Mouse (Mus musculus): ENCODE measurements around the gene Lama5. TPM values are rescaled to one million over a fixed set of nuclear protein-coding genes. Genes with fewer than 3 reads are reported as not detected.

Gene Lama5
- polyA plus RNA-seq, 1 experiment from 2014 or later: 57.4 TPM

GRCm38 (mm10) chr2:180236930-180237329 is 11.3 kb upstream of the Lama5 start:
- Histone ChIP-seq H3K27me3 (ENCODE audit: insufficient read depth, low read length) (no peaks in the 10 kb centered on the region), H3K4me2 (replicated peaks; ENCODE audit: low read depth, low read length) (no peak overlapping the region), H3K9me3 (ENCODE audit: low read length) (peaks cover 6% of the 10 kb centered on the region; the same call in 1 of the 2 replicates), H3K4me1 (ENCODE audit: insufficient read depth, low read length) (peaks cover 21% of the 10 kb centered on the region), H3K4me3 (ENCODE audit: low read length) (no peak overlapping the region), H3K27ac (ENCODE audit: low read length) (no peak overlapping the region), H3K9ac (replicated peaks; ENCODE audit: low read length) (no peak overlapping the region), H3K36me3 (ENCODE audit: insufficient read depth, low read length) (no peaks in the 10 kb centered on the region)
- WGBS: 54% methylated on average over 3 of the region's 3 CpGs
- ATAC-seq (ENCODE audit: low FRiP score, low TSS enrichment): no peak

GRCm38 (mm10) chr2:180236500-180236899 is 10.8 kb upstream of the Lama5 start:
- WGBS: 41% methylated on average over 3 of the region's 3 CpGs
- H3K36me3 ChIP-seq (ENCODE audit: insufficient read depth, low read length): no peaks in the 10 kb centered on the region
- no peak for ATAC-seq (ENCODE audit: low FRiP score, low TSS enrichment)

DNA sequence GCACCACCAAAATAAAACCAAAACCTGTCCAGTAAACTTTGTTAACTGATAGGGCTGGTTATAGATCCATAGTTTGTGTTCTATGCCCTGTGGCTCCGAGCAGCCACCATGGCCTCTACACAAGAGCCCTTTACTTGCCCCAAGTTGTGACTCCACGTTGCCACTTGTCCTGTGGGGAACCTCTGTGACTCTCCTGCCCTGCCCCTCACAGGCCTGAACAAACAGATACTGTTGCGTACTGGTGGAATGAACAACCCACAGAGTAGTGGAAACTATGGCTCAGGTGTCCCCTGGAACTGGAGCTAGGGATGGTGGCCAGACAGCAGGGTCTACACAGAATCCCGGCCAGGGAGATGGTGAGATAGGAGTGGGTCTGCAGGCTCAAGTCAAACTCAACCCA is 10.1 kb upstream of the Lama5 start:
- H3K4me2 ChIP-seq (replicated peaks; ENCODE audit: low read depth, low read length): no peak overlapping the region
- no peaks in the 10 kb centered on the region for H3K36me3 ChIP-seq (ENCODE audit: insufficient read depth, low read length)
- H3K4me1 ChIP-seq (ENCODE audit: insufficient read depth, low read length): peaks cover 24% of the 10 kb centered on the region
- H3K4me3 ChIP-seq (ENCODE audit: low read length): no peak overlapping the region
- WGBS: 80% methylated on average over 4 of the region's 4 CpGs
- H3K27me3 ChIP-seq (ENCODE audit: insufficient read depth, low read length): no peaks in the 10 kb centered on the region
- no peaks in the 10 kb centered on the region for H3K9me3 ChIP-seq (ENCODE audit: low read length)
- ATAC-seq (ENCODE audit: low FRiP score, low TSS enrichment): no peak
- H3K27ac ChIP-seq (ENCODE audit: low read length): peak overlapping the region; percentile 92
- no peak overlapping the region for H3K9ac ChIP-seq (replicated peaks; ENCODE audit: low read length)

More at GRCm38 (mm10) chr2:180236500-180236899, 10.8 kb upstream of the Lama5 start:
- H3K9ac ChIP-seq (replicated peaks; ENCODE audit: low read length): no peak overlapping the region
- H3K27ac ChIP-seq (ENCODE audit: low read length): peak overlapping the region; percentile 92
- H3K4me3 ChIP-seq (ENCODE audit: low read length): no peak overlapping the region
- H3K4me2 ChIP-seq (replicated peaks; ENCODE audit: low read depth, low read length): no peak overlapping the region
- peaks cover 24% of the 10 kb centered on the region for H3K4me1 ChIP-seq (ENCODE audit: insufficient read depth, low read length)
- peaks cover 2% of the 10 kb centered on the region; the same call in 1 of the 2 replicates for H3K9me3 ChIP-seq (ENCODE audit: low read length)
- no peaks in the 10 kb centered on the region for H3K27me3 ChIP-seq (ENCODE audit: insufficient read depth, low read length)

GRCm38 (mm10) chr2:180234980-180235379 is 9.3 kb upstream of the Lama5 start:
- no peaks in the 10 kb centered on the region for H3K36me3 ChIP-seq (ENCODE audit: insufficient read depth, low read length)
- H3K27ac ChIP-seq (ENCODE audit: low read length): peak overlapping the region; percentile 92
- H3K9me3 ChIP-seq (ENCODE audit: low read length): no peaks in the 10 kb centered on the region
- H3K4me3 ChIP-seq (ENCODE audit: low read length): no peak overlapping the region
- H3K4me2 ChIP-seq (replicated peaks; ENCODE audit: low read depth, low read length): no peak overlapping the region; the same call in 1 of the 2 replicates
- no peaks in the 10 kb centered on the region for H3K27me3 ChIP-seq (ENCODE audit: insufficient read depth, low read length)
- peak; percentile 85 for ATAC-seq (ENCODE audit: low FRiP score, low TSS enrichment)
- H3K4me1 ChIP-seq (ENCODE audit: insufficient read depth, low read length): peaks cover 24% of the 10 kb centered on the region
- WGBS: 50% methylated on average over 6 of the region's 6 CpGs
- H3K9ac ChIP-seq (replicated peaks; ENCODE audit: low read length): peak overlapping the region; percentile 19

DNA sequence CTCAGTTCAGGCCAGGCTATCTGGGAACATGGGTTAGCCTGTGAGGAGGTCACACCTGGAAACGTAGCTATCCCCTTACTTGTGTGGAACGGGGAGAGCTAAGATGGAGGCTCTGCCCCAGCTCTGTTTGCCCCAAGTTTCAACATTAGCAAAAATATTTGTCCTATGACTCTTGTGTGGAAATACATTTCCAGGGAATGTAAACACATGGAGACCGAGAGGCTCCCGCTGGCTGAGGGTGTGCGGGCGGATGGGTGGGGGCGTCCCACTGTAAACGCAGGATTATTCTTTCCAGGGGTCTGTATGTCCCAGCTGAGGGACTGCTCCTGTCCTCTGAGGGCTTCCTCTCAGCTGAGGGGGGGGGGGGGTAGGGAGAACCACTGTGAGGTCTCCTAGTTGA is 8.7 kb upstream of the Lama5 start:
- ATAC-seq (ENCODE audit: low FRiP score, low TSS enrichment): no peak
- Histone ChIP-seq H3K9me3 (ENCODE audit: low read length) (no peaks in the 10 kb centered on the region), H3K9ac (replicated peaks; ENCODE audit: low read length) (peak overlapping the region; percentile 19; the same call in 1 of the 2 replicates), H3K4me2 (replicated peaks; ENCODE audit: low read depth, low read length) (no peak overlapping the region), H3K4me1 (ENCODE audit: insufficient read depth, low read length) (peaks cover 24% of the 10 kb centered on the region), H3K4me3 (ENCODE audit: low read length) (no peak overlapping the region), H3K27ac (ENCODE audit: low read length) (peak overlapping the region; percentile 92), H3K36me3 (ENCODE audit: insufficient read depth, low read length) (no peaks in the 10 kb centered on the region), H3K27me3 (ENCODE audit: insufficient read depth, low read length) (no peaks in the 10 kb centered on the region)
- 78% methylated on average over 8 of the region's 8 CpGs for WGBS

DNA sequence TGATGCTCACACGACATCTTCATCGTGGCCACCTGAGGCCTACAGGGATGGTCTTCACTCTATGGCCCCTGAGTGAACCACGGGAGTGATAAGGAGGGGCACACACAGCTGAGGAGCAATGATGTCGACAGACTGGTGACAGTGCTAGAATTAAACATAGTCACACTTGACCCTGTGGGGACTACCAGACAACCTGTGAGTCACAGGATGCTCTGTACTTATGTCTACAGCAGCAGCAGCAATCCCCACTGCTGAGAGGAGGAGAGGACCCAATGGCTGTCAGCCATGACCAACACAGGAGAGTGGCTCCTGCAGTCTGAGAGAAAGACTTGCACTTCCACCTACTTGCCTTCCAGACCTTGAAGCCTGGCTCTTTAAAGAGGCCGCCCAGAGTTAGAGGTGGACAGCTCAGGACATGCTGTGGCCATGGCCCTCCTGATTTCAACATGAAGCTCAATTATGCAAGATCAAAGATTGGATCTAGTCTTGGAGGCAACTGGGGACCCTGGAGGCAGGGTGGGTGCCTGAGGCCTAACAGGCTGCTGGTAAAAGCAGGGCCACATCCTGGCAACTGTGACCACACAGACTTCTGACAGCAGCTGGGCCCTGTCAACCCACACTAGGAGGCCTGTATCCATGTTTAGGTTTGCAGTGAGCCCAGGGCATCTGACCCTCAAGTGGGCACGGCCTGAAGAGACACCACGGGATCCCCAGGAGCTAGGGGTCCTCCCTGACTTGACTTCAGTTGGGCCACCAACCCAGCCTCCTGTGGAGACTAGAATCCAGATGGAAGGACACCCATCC is 7.6 kb upstream of the Lama5 start:
- Histone ChIP-seq H3K4me1 (ENCODE audit: insufficient read depth, low read length) (peaks cover 30% of the 10 kb centered on the region), H3K4me2 (replicated peaks; ENCODE audit: low read depth, low read length) (no peak overlapping the region), H3K9ac (replicated peaks; ENCODE audit: low read length) (no peak overlapping the region), H3K4me3 (ENCODE audit: low read length) (no peak overlapping the region), H3K27me3 (ENCODE audit: insufficient read depth, low read length) (no peaks in the 10 kb centered on the region), H3K27ac (ENCODE audit: low read length) (peak overlapping the region; percentile 27; the same call in 1 of the 2 replicates), H3K36me3 (ENCODE audit: insufficient read depth, low read length) (no peaks in the 10 kb centered on the region), H3K9me3 (ENCODE audit: low read length) (no peaks in the 10 kb centered on the region)
- no peak for ATAC-seq (ENCODE audit: low FRiP score, low TSS enrichment)
- WGBS: 75% methylated on average over 7 of the region's 7 CpGs

- no peak for ATAC-seq (ENCODE audit: low FRiP score, low TSS enrichment)
- no peaks in the 10 kb centered on the region; the same call in 1 of the 2 replicates for H3K27me3 ChIP-seq (ENCODE audit: insufficient read depth, low read length)
- 0 out of 2 replicates have a peak overlapping the region, but pooled peaks have one; percentile 13 for H3K9ac ChIP-seq (replicated peaks; ENCODE audit: low read length)
- no peak overlapping the region for H3K4me3 ChIP-seq (ENCODE audit: low read length)
- H3K36me3 ChIP-seq (ENCODE audit: insufficient read depth, low read length): no peaks in the 10 kb centered on the region
- H3K4me1 ChIP-seq (ENCODE audit: insufficient read depth, low read length): peaks cover 51% of the 10 kb centered on the region
- H3K4me2 ChIP-seq (replicated peaks; ENCODE audit: low read depth, low read length): no peak overlapping the region
- no peaks in the 10 kb centered on the region for H3K9me3 ChIP-seq (ENCODE audit: low read length)
- WGBS: 57% methylated on average over 4 of the region's 4 CpGs
- no peak overlapping the region for H3K27ac ChIP-seq (ENCODE audit: low read length)
Observed at GRCm38 (mm10) chr2:180230482-180230881, 4.8 kb upstream of the Lama5 start.

DNA sequence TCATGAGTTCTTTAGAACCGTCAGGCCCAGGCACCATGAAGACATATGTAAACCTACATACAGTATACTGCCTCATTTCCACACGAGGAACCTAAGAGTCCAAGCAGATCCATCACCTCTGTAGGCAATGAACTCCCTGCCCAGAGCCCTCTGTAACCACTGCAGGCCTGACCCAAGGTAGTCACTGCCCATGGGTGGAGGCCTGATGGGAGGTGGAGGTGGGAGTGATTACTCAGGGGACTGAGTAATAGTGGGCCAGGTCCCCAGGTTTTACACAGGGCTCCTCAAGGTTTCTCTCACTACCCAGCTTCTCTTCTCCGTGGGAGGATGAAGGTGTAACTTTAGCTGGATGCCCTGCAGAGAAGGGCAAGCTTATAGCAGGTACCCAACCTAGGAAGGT is 3.5 kb upstream of the Lama5 start:
- H3K4me2 ChIP-seq (replicated peaks; ENCODE audit: low read depth, low read length): no peak overlapping the region
- no peak overlapping the region for H3K27ac ChIP-seq (ENCODE audit: low read length)
- no peaks in the 10 kb centered on the region for H3K36me3 ChIP-seq (ENCODE audit: insufficient read depth, low read length)
- H3K4me1 ChIP-seq (ENCODE audit: insufficient read depth, low read length): peaks cover 40% of the 10 kb centered on the region
- 67% methylated on average over 3 of the region's 3 CpGs for WGBS
- H3K9ac ChIP-seq (replicated peaks; ENCODE audit: low read length): no peak overlapping the region
- no peaks in the 10 kb centered on the region for H3K9me3 ChIP-seq (ENCODE audit: low read length)
- H3K4me3 ChIP-seq (ENCODE audit: low read length): no peak overlapping the region
- ATAC-seq (ENCODE audit: low FRiP score, low TSS enrichment): no peak
- H3K27me3 ChIP-seq (ENCODE audit: insufficient read depth, low read length): peaks cover 7% of the 10 kb centered on the region; the same call in 1 of the 2 replicates

- H3K27me3 ChIP-seq (ENCODE audit: insufficient read depth, low read length): peaks cover 10% of the 10 kb centered on the region; the same call in 1 of the 2 replicates
- peaks cover 42% of the 10 kb centered on the region for H3K4me1 ChIP-seq (ENCODE audit: insufficient read depth, low read length)
- no peak for ATAC-seq (ENCODE audit: low FRiP score, low TSS enrichment)
- no peaks in the 10 kb centered on the region for H3K9me3 ChIP-seq (ENCODE audit: low read length)
- no peak overlapping the region for H3K4me3 ChIP-seq (ENCODE audit: low read length)
- WGBS: 39% methylated on average over 7 of the region's 7 CpGs
- no peaks in the 10 kb centered on the region for H3K36me3 ChIP-seq (ENCODE audit: insufficient read depth, low read length)
- H3K4me2 ChIP-seq (replicated peaks; ENCODE audit: low read depth, low read length): no peak overlapping the region
- no peak overlapping the region for H3K9ac ChIP-seq (replicated peaks; ENCODE audit: low read length)
- peak overlapping the region; percentile 43; the same call in 1 of the 2 replicates for H3K27ac ChIP-seq (ENCODE audit: low read length)
Observed at GRCm38 (mm10) chr2:180228592-180228991, 2.9 kb upstream of the Lama5 start.

DNA sequence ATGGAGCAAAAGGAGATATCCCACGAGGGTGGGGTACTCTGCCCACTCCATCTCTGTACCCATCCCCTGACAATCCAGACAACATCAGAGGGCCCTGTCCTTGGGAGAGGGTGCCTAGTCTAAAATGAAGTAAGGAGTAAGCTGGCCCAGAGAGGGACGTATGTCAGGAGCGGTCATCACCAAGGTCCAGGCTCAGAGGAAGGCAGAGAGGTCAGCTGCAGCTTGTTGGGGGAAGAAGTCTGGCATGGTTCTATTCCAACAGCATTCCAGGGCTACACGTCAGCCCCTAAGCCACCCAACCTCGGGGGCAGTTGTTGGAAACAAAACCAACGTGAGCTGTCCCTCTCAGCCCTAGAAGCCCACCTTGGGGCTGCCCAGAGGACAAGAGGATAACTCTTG is 2.4 kb upstream of the Lama5 start:
- H3K9ac ChIP-seq (replicated peaks; ENCODE audit: low read length): peak overlapping the region; percentile 27; the same call in 1 of the 2 replicates

More for the DNA sequence above, 2.4 kb upstream of the Lama5 start:
- Histone ChIP-seq H3K27ac (ENCODE audit: low read length) (peak overlapping the region; percentile 43), H3K4me1 (ENCODE audit: insufficient read depth, low read length) (peaks cover 44% of the 10 kb centered on the region), H3K27me3 (ENCODE audit: insufficient read depth, low read length) (peaks cover 12% of the 10 kb centered on the region; the same call in 1 of the 2 replicates), H3K36me3 (ENCODE audit: insufficient read depth, low read length) (no peaks in the 10 kb centered on the region), H3K9me3 (ENCODE audit: low read length) (no peaks in the 10 kb centered on the region), H3K4me3 (ENCODE audit: low read length) (no peak overlapping the region), H3K4me2 (replicated peaks; ENCODE audit: low read depth, low read length) (peak overlapping the region; percentile 49; the same call in 1 of the 2 replicates)
- 52% methylated on average over 6 of the region's 6 CpGs for WGBS
- ATAC-seq (ENCODE audit: low FRiP score, low TSS enrichment): no peak
